Mouse (Mus musculus) megakaryocyte-erythroid progenitor cell, adult 5 weeks (primary cell): ENCODE results near the gene Gm13304. TPM values are rescaled to one million over a fixed set of nuclear protein-coding genes. Genes with fewer than 3 reads are reported as not detected.

Experiments
- polyA plus RNA-seq: library from polyadenylated mRNA; stranded (reverse); fragments of >175 nt; gene quantifications from 2 replicates; pipeline ENCODE4 v1.2.3, GENCODE M21; 2012

The Gm13304 gene
- not detected in 2 replicates for polyA plus RNA-seq

DNA sequence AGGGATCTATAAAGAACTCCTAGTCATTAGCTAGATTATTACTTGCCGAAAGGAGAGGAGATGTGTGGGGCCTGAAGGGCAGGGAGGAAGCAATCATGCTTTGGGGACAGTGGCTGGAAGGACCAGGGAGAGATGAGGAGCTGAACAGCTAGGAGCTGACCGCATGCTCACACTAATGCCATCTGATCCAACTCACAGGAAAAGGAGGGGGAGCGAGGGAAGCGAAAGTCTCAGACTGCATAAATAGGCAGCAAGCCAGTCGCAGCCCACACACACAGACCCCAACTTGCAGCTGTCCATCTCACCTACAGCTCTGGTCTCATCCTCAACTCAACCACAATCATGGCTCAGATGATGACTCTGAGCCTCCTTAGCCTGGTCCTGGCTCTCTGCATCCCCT lies at the start of gene Gm13304:
Gm13304 (plus strand) TSS at position 301 of the 400 bp plus-strand sequence.

DNA sequence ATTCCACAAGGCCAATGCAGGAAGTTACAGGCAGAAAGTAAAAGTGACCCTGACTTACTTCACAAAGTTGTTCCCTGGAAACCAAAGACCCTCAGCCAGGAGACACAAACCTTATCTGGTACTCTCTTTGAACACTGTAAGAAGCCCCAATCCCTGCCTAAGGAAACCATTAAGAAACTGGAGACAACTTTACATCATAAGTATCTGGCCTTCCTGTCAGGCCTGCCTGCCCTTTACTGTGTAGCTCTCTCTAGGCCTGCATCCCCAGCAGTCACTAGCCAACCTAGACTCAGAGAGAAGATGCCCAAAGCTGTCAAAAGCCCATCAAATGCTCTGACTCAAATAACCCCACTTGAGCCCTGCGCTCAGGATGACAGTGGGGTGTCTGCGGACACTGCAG lies 23.7 kb upstream of the Gm13304 start, which contains the start of gene Gm3893:
Gm3893 (plus strand) TSS at position 301 of the 400 bp plus-strand sequence.

DNA sequence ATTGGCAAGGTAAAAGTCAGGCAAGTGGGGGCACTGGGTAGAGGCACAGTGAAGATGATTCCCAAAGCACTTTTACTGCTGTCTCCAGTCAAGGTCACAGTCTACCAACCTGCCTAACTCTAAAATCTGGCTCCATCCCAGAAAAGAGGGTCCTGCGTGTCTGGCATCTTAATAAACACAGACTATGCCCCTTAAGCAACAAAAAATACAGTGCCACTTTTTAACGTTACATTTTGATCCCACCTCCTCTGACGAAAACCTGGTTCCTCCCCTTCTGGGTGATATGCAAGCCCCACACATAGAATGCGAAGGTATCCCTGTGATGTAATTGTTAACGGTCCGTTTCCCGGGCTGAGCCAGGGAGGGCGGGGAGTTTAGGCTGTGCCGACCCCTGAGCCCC lies 38.5 kb downstream of the Gm13304 start, which contains the start of gene Gm13306:
Gm13306 (plus strand) TSS at position 301 of the 400 bp plus-strand sequence.

Other genes starting within 250 kb of the Gm13304 start
- gene Gm21541, start 211.2 kb upstream of the Gm13304 start, polyA plus RNA-seq: not detected in 2 replicates
- gene Gm20878, start 173.2 kb upstream of the Gm13304 start, polyA plus RNA-seq: 2.0 and 11.5 TPM in 2 replicates
- not detected in 2 replicates for gene Fam205a4, start 148.8 kb upstream of the Gm13304 start, polyA plus RNA-seq
- 0.04 and 0.19 TPM in 2 replicates for gene Gm21093, start 80.1 kb upstream of the Gm13304 start, polyA plus RNA-seq
- 0.18 TPM in 1 of 2 replicates, not detected in the other for gene Gm3893, start 23.6 kb upstream of the Gm13304 start, polyA plus RNA-seq
- not detected in 2 replicates for gene Gm13306, start 38.6 kb downstream of the Gm13304 start, polyA plus RNA-seq
- gene Gm13305, start 53.8 kb downstream of the Gm13304 start, polyA plus RNA-seq: 0.13 and 0.37 TPM in 2 replicates
- gene Gm10600, start 125.8 kb downstream of the Gm13304 start, polyA plus RNA-seq: not detected in 2 replicates
- not detected in 2 replicates for gene Ccl21b, start 140.9 kb downstream of the Gm13304 start, polyA plus RNA-seq
- 1.9 TPM in 1 of 2 replicates, not detected in the other for gene Gm21953, start 179.4 kb downstream of the Gm13304 start, polyA plus RNA-seq
- not detected in 2 replicates for gene Fam205a3, start 203.5 kb downstream of the Gm13304 start, polyA plus RNA-seq